ENCODE assay signal across 8 mouse cellular contexts in genomic region chr6:30300901-30301300, GRCm38 (mm10). TPM values are rescaled to one million over a fixed set of nuclear protein-coding genes. Genes with fewer than 3 reads are reported as not detected.
A peak's percentile ranks its signal among the peaks of the same experiment; 100 is the strongest.
DNase-seq lines count a peak whose midpoint lies in the region; ATAC-seq lines count a peak whose summit lies in the region.

No protein-coding gene starts in this region.

- peaks cover 6% of the 10 kb centered on the region; the same call in 1 of the 2 replicates for H3K36me3 ChIP-seq in heart, embryonic 11.5 days (ENCODE audit: control insufficient read depth, insufficient read depth, low read length)
- no peaks in the 10 kb centered on the region for H3K36me3 ChIP-seq in forebrain, embryonic 11.5 days (ENCODE audit: control insufficient read depth, insufficient read depth, low read length)
- 0 out of 2 replicates have a peak, but pooled peaks cover 5% of the 10 kb centered on the region for H3K36me3 ChIP-seq in kidney, embryonic 16.5 days (ENCODE audit: insufficient read depth, low read length)
- H3K36me3 ChIP-seq in midbrain, embryonic 10.5 days: peaks cover 24% of the 10 kb centered on the region

- no peak for DNase-seq in heart, adult 11 months
- DNase-seq in MN1 (ENCODE audit: low spot score): peak; percentile 40
- peak; percentile 56 for DNase-seq in forebrain, embryonic 11.5 days (ENCODE audit: low spot score)
- no peak for DNase-seq in midbrain, embryonic 10.5 days (ENCODE audit: low spot score)
- DNase-seq in left cerebral cortex, postnatal 14 days (ENCODE audit: low spot score in 2 of 2): no peak
- no peak for DNase-seq in frontal cortex, postnatal 25 days (ENCODE audit: low spot score in 2 of 2)

- H3K4me3 ChIP-seq in heart, embryonic 11.5 days (ENCODE audit: low read depth, low read length): peak overlapping the region; percentile 75
- peak overlapping the region; percentile 71 for H3K4me3 ChIP-seq in forebrain, embryonic 11.5 days (ENCODE audit: low read depth, low read length)
- H3K4me3 ChIP-seq in kidney, embryonic 16.5 days (ENCODE audit: low read length): peak overlapping the region; percentile 82
- peak overlapping the region; percentile 72 for H3K4me3 ChIP-seq in midbrain, embryonic 10.5 days

- ATAC-seq in heart, embryonic 11.5 days (replicated peaks; ENCODE audit: insufficient number of reproducible peaks, low FRiP score, low TSS enrichment): no peak
- ATAC-seq in forebrain, embryonic 11.5 days (replicated peaks; ENCODE audit: low FRiP score): no peak
- ATAC-seq in kidney, embryonic 16.5 days (ENCODE audit: low FRiP score, low TSS enrichment): peak; percentile 33

- WGBS in heart, embryonic 11.5 days (ENCODE audit: insufficient replicate concordance): 8% methylated on average over 7 of the region's 7 CpGs
- 2% methylated on average over 7 of the region's 7 CpGs for WGBS in forebrain, embryonic 11.5 days
- WGBS in kidney, embryonic 16.5 days: 3% methylated on average over 7 of the region's 7 CpGs
- 4% methylated on average over 7 of the region's 7 CpGs for WGBS in midbrain, embryonic 10.5 days

- peak overlapping the region; percentile 94 for H3K27ac ChIP-seq in heart, embryonic 11.5 days (ENCODE audit: low read depth, low read length)
- peak overlapping the region; percentile 73 for H3K27ac ChIP-seq in forebrain, embryonic 11.5 days (ENCODE audit: low read depth, low read length)
- H3K27ac ChIP-seq in kidney, embryonic 16.5 days (ENCODE audit: low read length): peak overlapping the region; percentile 97
- peak overlapping the region; percentile 82 for H3K27ac ChIP-seq in midbrain, embryonic 10.5 days (replicated peaks)

- intact Hi-C loops in left cerebral cortex, postnatal 14 days (cut with DNase I): no loop called here

- H3K4me2 ChIP-seq in heart, embryonic 11.5 days: peak overlapping the region; percentile 80
- peak overlapping the region; percentile 61 for H3K4me2 ChIP-seq in forebrain, embryonic 11.5 days (ENCODE audit: low read depth, low read length, severe bottlenecking)
- H3K4me2 ChIP-seq in kidney, embryonic 16.5 days (replicated peaks; ENCODE audit: low read depth, low read length): peak overlapping the region; percentile 91

- peak overlapping the region; percentile 70 for H3K9ac ChIP-seq in heart, embryonic 11.5 days (ENCODE audit: low read depth, low read length)
- peak overlapping the region; percentile 46; the same call in 1 of the 2 replicates for H3K9ac ChIP-seq in forebrain, embryonic 11.5 days (ENCODE audit: low read length)
- H3K9ac ChIP-seq in kidney, embryonic 16.5 days (replicated peaks; ENCODE audit: low read length): peak overlapping the region; percentile 59

- H3K4me1 ChIP-seq in heart, embryonic 11.5 days (ENCODE audit: control insufficient read depth, insufficient read depth, low read length): peaks cover 28% of the 10 kb centered on the region
- H3K4me1 ChIP-seq in forebrain, embryonic 11.5 days (replicated peaks; ENCODE audit: control insufficient read depth, insufficient read depth, low read length): peaks cover 13% of the 10 kb centered on the region
- H3K4me1 ChIP-seq in kidney, embryonic 16.5 days (ENCODE audit: insufficient read depth, low read length): peaks cover 36% of the 10 kb centered on the region
- H3K4me1 ChIP-seq in midbrain, embryonic 10.5 days: peaks cover 49% of the 10 kb centered on the region

- H3K9me3 ChIP-seq in heart, embryonic 11.5 days (replicated peaks; ENCODE audit: control insufficient read depth, low read length): no peaks in the 10 kb centered on the region
- H3K9me3 ChIP-seq in forebrain, embryonic 11.5 days (ENCODE audit: control insufficient read depth, low read length): no peaks in the 10 kb centered on the region
- H3K9me3 ChIP-seq in kidney, embryonic 16.5 days (ENCODE audit: low read length): no peaks in the 10 kb centered on the region
- H3K9me3 ChIP-seq in midbrain, embryonic 10.5 days (replicated peaks): no peaks in the 10 kb centered on the region

- no peaks in the 10 kb centered on the region for H3K27me3 ChIP-seq in heart, embryonic 11.5 days (ENCODE audit: control insufficient read depth, insufficient read depth, low read length)
- no peaks in the 10 kb centered on the region for H3K27me3 ChIP-seq in forebrain, embryonic 11.5 days (ENCODE audit: control insufficient read depth, insufficient read depth, low read length)
- H3K27me3 ChIP-seq in kidney, embryonic 16.5 days (ENCODE audit: insufficient read depth, low read length): no peaks in the 10 kb centered on the region
- H3K27me3 ChIP-seq in midbrain, embryonic 10.5 days (ENCODE audit: low read depth, poor library complexity, severe bottlenecking): no peaks in the 10 kb centered on the region

RNA-seq across cellular contexts. Expression of gene Ube2h, which starts 3.4 kb away (rescaled TPM):
- 58.4 and 60.9 TPM in 2 replicates for polyA plus RNA-seq in heart, embryonic 11.5 days (2014; fragmentation: Nextera tagmentation; extraction: Ambion mirVana)
- polyA plus RNA-seq in forebrain, embryonic 11.5 days (2014; fragmentation: Nextera tagmentation; extraction: Ambion mirVana): 50.1 and 51.8 TPM in 2 replicates
- 53.7 and 55.5 TPM in 2 replicates for polyA plus RNA-seq in kidney, embryonic 16.5 days (2015; fragmentation: Nextera tagmentation; extraction: Ambion mirVana)
- polyA plus RNA-seq in midbrain, embryonic 10.5 days (2016; fragmentation: Nextera tagmentation; extraction: Ambion mirVana): 29.0 and 35.1 TPM in 2 replicates
- total RNA-seq in left cerebral cortex, postnatal 14 days (2021): 10 to 100 TPM; 93.9 to 94.4 TPM

Comparison
In these comparisons a context has a peak if more than half of its experiments do, and no peak if none do; other contexts are left out.
1. DNase-seq: peak in MN1 (single experiment) and forebrain, embryonic 11.5 days (single experiment); none in heart, adult 11 months (single experiment), midbrain, embryonic 10.5 days (single experiment), left cerebral cortex, postnatal 14 days (0 of 2) and frontal cortex, postnatal 25 days (0 of 2).
2. Peak in every context shown above with its lines, with median percentiles within 50 percentile points of each other: H3K27ac ChIP-seq, H3K4me2 ChIP-seq, H3K4me3 ChIP-seq and H3K9ac ChIP-seq.